Mouse (Mus musculus): ENCODE results near the gene Gm11034.

DNA sequence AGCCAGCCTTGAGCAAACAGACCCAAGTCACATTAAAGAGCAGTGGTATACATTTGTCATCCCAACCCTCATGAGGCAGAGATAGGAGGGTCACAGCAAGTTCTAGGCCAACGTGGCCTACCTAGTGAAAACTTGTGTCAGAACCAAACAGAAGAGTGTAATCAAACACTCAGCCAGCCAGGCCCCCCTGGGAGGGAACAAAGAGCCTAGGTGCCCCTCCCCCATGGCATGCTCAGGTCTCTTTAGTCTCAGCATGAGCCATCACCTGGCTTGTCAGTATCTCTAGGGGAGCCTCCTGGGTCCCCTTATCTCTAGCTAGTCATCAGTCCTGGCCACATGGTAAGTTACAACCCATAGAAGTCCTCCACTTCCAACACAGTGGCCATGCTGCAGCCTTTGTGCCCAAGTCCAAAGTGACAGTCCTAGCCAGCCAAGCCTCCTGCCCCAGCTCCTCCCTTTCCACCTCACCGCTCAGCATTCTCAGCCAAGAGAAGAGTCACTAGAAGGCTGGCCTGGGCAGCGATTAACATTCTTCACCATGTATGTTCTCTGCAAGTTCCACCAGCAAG, 43.7 kb downstream of the Gm11034 start:
- TF ChIP-seq POLR2AphosphoS2 (IDR thresholded peaks at IDR 0.05; ENCODE audit: low read length), result no peak
- TF ChIP-seq EP300 (IDR thresholded peaks at IDR 0.05; ENCODE audit: low read depth in 1 of 2, low read length in 2 of 2), result no peak
- TF ChIP-seq NRF1 (IDR thresholded peaks at IDR 0.05; ENCODE audit: insufficient read depth, low read depth, low read length, poor library complexity, severe bottlenecking), result no peak
- no peak for TF ChIP-seq ZNF384 (IDR thresholded peaks at IDR 0.05; ENCODE audit: low read depth, low read length)
- TF ChIP-seq CHD2 (IDR thresholded peaks at IDR 0.05; ENCODE audit: low read length), result no peak
- TF ChIP-seq E2F4 (IDR thresholded peaks at IDR 0.05; ENCODE audit: borderline replicate concordance, low read depth, low read length), result no peak
- TF ChIP-seq POLR2A (IDR thresholded peaks at IDR 0.05; ENCODE audit: control insufficient read depth in 1 of 2, insufficient read depth in 1 of 2, low read depth in 1 of 2, low read length in 2 of 2, poor library complexity in 1 of 2), result no peak
- TF ChIP-seq MEF2A (IDR thresholded peaks at IDR 0.05; ENCODE audit: extremely low read depth, insufficient replicate concordance, low read depth, low read length, poor library complexity, severe bottlenecking), result no peak
- TF ChIP-seq ETS1 (IDR thresholded peaks at IDR 0.05; ENCODE audit: low read depth, low read length), result no peak
- TF ChIP-seq CHD1 (IDR thresholded peaks at IDR 0.05; ENCODE audit: low read depth, low read length), result no peak
- TF ChIP-seq CTCF (IDR thresholded peaks at IDR 0.05 in 2 of 3, conservative IDR thresholded peaks at IDR 0.05 in 1 of 3; ENCODE audit: control insufficient read depth in 1 of 3, insufficient read depth in 1 of 3, low read depth in 2 of 3, low read length in 3 of 3, poor library complexity in 1 of 3, severe bottlenecking in 1 of 3), result no peak
- no peak for TF ChIP-seq TAL1 (IDR thresholded peaks at IDR 0.05; ENCODE audit: low read length)
